Mouse (Mus musculus) embryonic facial prominence, embryonic 10.5 days (tissue): ENCODE data around the gene Mei1. TPM values are rescaled to one million over a fixed set of nuclear protein-coding genes. Genes with fewer than 3 reads are reported as not detected.

ENCODE experiments used
- DNase-seq: peaks from one replicate; pipeline ENCODE4 v3.0.0-alpha.2; 2017; ENCODE audit warnings: low spot score
- H3K27ac ChIP-seq: fragments of 300-500 bp; sonication (generic); replicated peaks from 2 replicates; pipeline ENCODE4 v1.5.1; 2016; ENCODE audit warnings: mild to moderate bottlenecking
- H3K27me3 ChIP-seq: fragments of 300-500 bp; sonication (generic); replicated peaks from 2 replicates; pipeline ENCODE4 v1.6.1; 2016; ENCODE audit warnings: low read depth, mild to moderate bottlenecking; ENCODE audit not compliant: poor library complexity, severe bottlenecking
- H3K36me3 ChIP-seq: fragments of 300-500 bp; sonication (generic); replicated peaks from 2 replicates; pipeline ENCODE4 v1.6.1; 2016; ENCODE audit warnings: mild to moderate bottlenecking, moderate library complexity
- H3K4me1 ChIP-seq: fragments of 300-500 bp; sonication (generic); 2 replicates; pipeline ENCODE4 v1.6.1; 2016
- H3K4me3 ChIP-seq: fragments of 300-500 bp; sonication (generic); 2 replicates; pipeline ENCODE4 v1.5.1; 2016; ENCODE audit warnings: mild to moderate bottlenecking, moderate library complexity
- H3K9me3 ChIP-seq: fragments of 300-500 bp; sonication (generic); 2 replicates; pipeline ENCODE4 v1.6.1; 2016; ENCODE audit warnings: mild to moderate bottlenecking
- WGBS: fragments of 180-500 bp; shearing (Covaris S2); methylation state at CpG from one replicate; pipeline ENCODE4 v1.1.7; 2016; 5-methylcytosine and 5-hydroxymethylcytosine counted together
- polyA plus RNA-seq: library from polyadenylated mRNA; unstranded; fragments of >200 nt; fragmentation: Nextera tagmentation; extraction: Ambion mirVana; gene quantifications from 2 replicates; pipeline ENCODE4 v1.2.1, GENCODE M21; 2016

Mei1 gene
- polyA plus RNA-seq, 1 experiment from 2014 or later, result 0.14 TPM

DNA sequence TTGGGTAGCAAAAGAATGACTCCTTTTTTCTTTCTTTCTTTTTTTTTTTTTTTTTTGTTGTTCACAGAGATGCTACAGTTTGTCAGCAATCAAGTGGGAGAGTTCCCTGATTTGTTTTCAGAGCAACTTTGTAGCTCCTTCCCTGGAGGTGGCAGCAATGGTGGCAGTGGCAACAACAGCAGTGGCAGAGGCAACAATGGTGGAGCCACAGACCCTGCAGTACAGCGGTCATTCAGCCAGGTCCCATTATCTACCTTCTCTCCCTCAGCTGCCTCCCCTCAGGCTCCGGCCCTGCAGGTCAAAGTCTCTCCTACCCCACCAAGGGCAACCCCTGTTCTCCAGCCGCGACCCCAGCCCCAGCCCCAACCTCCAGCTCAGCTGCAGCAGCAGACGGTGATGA, 99.9 kb downstream of the Mei1 start:
- Histone ChIP-seq H3K27ac (no peak overlapping the region), H3K27me3 (no peaks in the 10 kb centered on the region), H3K36me3 (peaks cover 55% of the 10 kb centered on the region), H3K9me3 (no peaks in the 10 kb centered on the region), H3K4me3 (no peak overlapping the region), H3K4me1 (peaks cover 33% of the 10 kb centered on the region)
- 86% methylated on average over 5 of the region's 5 CpGs for WGBS
- DNase-seq, result no peak

DNA sequence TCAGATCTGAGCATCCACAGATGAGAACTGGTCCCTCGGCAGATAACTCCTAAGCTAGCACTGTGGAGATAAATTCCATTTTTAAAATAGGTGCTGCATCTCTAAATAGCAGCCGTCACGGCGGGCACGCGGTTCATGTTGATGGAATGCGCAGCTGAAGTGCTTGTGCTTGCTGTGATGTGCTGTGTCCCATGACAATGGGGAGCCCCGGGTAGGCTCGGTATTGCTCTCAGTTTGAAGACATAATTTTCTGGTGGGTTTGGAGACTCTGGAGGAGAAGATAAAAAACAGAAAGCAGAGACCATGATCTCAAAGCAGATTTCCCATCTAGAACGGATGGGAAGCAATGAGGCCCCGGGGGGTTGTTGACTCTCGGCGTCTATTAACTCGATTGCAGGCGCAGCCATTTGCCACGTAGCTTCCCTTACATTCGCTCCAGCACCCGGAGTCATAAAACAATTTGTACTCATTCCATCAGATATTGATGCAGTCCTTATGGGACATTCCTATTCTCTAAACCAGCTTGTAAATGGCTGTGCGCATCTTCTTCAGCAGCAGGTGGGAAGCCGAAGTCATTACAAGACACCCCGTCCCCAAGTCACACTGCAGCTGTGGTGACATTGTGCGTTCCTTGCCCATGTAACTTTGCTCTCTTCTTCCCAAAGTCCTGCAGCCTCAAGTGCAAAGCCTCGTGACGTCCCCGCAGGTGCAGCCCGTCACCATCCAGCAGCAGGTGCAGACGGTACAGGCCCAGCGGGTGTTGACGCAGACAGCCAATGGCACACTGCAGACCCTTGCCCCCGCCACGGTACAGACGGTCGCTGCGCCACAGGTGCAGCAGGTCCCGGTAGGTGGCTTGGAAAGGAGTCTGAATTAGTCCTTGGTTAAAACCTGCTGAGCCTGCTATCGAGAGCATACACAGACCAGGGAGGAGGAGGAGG, 100.9 kb downstream of the Mei1 start:
- 91% methylated on average over 36 of the region's 36 CpGs for WGBS
- Histone ChIP-seq H3K9me3 (no peaks in the 10 kb centered on the region), H3K4me1 (peaks cover 29% of the 10 kb centered on the region), H3K27me3 (no peaks in the 10 kb centered on the region), H3K27ac (no peak overlapping the region), H3K4me3 (no peak overlapping the region), H3K36me3 (peaks cover 65% of the 10 kb centered on the region)
- DNase-seq, result no peak

DNA sequence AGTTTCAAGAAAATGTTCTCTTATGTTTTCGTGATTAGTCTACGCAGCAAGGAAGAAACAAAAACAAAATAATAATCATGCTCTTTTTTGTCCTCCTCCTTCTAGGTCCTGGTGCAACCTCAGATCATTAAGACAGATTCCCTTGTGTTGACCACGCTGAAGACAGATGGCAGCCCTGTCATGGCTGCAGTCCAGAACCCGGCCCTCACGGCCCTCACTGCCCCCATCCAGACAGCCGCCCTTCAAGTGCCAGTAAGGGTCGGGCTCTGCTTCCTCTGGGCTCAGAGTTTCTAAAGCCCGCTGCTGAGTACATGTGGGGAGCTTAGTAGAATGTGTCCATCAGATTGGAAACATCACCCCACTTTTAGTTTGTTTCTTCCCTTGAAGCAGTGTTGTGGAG, 102.9 kb downstream of the Mei1 start:
- Histone ChIP-seq H3K27ac (no peak overlapping the region), H3K36me3 (peaks cover 85% of the 10 kb centered on the region), H3K27me3 (no peaks in the 10 kb centered on the region), H3K4me1 (peaks cover 10% of the 10 kb centered on the region), H3K4me3 (no peak overlapping the region), H3K9me3 (no peaks in the 10 kb centered on the region)
- WGBS, result 89% methylated on average over 8 of the region's 8 CpGs
- DNase-seq, result no peak

DNA sequence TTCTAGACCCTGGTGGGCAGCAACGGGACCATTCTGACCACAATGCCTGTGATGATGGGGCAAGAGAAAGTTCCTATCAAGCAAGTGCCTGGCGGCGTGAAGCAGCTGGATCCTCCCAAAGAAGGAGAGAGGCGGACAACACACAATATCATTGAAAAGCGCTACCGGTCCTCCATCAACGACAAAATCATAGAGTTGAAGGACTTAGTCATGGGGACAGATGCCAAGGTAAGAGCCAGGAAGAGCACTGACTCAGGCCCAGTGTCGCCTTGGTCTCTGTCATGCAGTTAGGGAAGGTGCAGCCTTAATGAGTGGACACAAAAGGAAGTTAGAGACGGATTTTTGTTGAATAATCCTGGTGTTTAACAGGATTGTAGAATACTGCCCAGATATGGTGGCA, 105.3 kb downstream of the Mei1 start:
- H3K9me3 ChIP-seq, result peaks cover 4% of the 10 kb centered on the region; the same call in 1 of the 2 replicates
- peaks cover 100% of the 10 kb centered on the region for H3K36me3 ChIP-seq
- no peaks in the 10 kb centered on the region for H3K4me1 ChIP-seq
- DNase-seq, result no peak
- H3K27ac ChIP-seq, result no peak overlapping the region
- no peak overlapping the region for H3K4me3 ChIP-seq
- WGBS, result 98% methylated on average over 9 of the region's 9 CpGs
- no peaks in the 10 kb centered on the region for H3K27me3 ChIP-seq

Other genes with a start within 250 kb of the Mei1 start
- gene Tob2, start 211.2 kb upstream of the Mei1 start, polyA plus RNA-seq, result 20.1 and 20.3 TPM in 2 replicates
- 260 and 267 TPM in 2 replicates for gene Phf5a, start 198.1 kb upstream of the Mei1 start, polyA plus RNA-seq
- 153 TPM in 2 replicates for gene Aco2, start 197.7 kb upstream of the Mei1 start, polyA plus RNA-seq
- gene Polr3h, start 143.8 kb upstream of the Mei1 start, polyA plus RNA-seq, result 74.3 and 84.5 TPM in 2 replicates
- 8.1 and 8.5 TPM in 2 replicates for gene Csdc2, start 133.2 kb upstream of the Mei1 start, polyA plus RNA-seq
- 21.9 and 26.9 TPM in 2 replicates for gene Pmm1, start 109.1 kb upstream of the Mei1 start, polyA plus RNA-seq
- not detected in 2 replicates for gene 1700029P11Rik, start 89.5 kb upstream of the Mei1 start, polyA plus RNA-seq
- gene Xrcc6, start 82.2 kb upstream of the Mei1 start, polyA plus RNA-seq, result 100 and 104 TPM in 2 replicates
- gene Desi1, start 36.1 kb upstream of the Mei1 start, polyA plus RNA-seq, result 35.7 and 38.8 TPM in 2 replicates
- gene Snu13, start 22.4 kb upstream of the Mei1 start, polyA plus RNA-seq, result 389 and 393 TPM in 2 replicates
- not detected in 2 replicates for gene 4930407I10Rik, start 10.8 kb upstream of the Mei1 start, polyA plus RNA-seq
- 23.4 and 24.2 TPM in 2 replicates for gene Ccdc134, start 57.9 kb downstream of the Mei1 start, polyA plus RNA-seq
- gene Srebf2, start 77.2 kb downstream of the Mei1 start, polyA plus RNA-seq, result 172 and 192 TPM in 2 replicates
- 0.35 and 0.38 TPM in 2 replicates for gene Shisa8, start 142.8 kb downstream of the Mei1 start, polyA plus RNA-seq
- 0.10 and 0.75 TPM in 2 replicates for gene Tnfrsf13c, start 154.4 kb downstream of the Mei1 start, polyA plus RNA-seq
- gene Cenpm, start 174.8 kb downstream of the Mei1 start, polyA plus RNA-seq, result 81.5 and 82.5 TPM in 2 replicates
- not detected in 2 replicates for gene 1500009C09Rik, start 182.4 kb downstream of the Mei1 start, polyA plus RNA-seq
- 49.4 and 55.6 TPM in 2 replicates for gene Sept3, start 204.9 kb downstream of the Mei1 start, polyA plus RNA-seq
- gene Wbp2nl, start 229.0 kb downstream of the Mei1 start, polyA plus RNA-seq, result 0.14 TPM in 1 of 2 replicates, not detected in the other